Mouse (Mus musculus): ENCODE measurements around the gene Ift74. TPM values are rescaled to one million over a fixed set of nuclear protein-coding genes. Genes with fewer than 3 reads are reported as not detected.
A peak's percentile ranks its signal among the peaks of the same experiment; 100 is the strongest.

Gene Ift74
- total RNA-seq, 2 experiments from 2014 or later: 11.7 to 15.4 TPM

DNA sequence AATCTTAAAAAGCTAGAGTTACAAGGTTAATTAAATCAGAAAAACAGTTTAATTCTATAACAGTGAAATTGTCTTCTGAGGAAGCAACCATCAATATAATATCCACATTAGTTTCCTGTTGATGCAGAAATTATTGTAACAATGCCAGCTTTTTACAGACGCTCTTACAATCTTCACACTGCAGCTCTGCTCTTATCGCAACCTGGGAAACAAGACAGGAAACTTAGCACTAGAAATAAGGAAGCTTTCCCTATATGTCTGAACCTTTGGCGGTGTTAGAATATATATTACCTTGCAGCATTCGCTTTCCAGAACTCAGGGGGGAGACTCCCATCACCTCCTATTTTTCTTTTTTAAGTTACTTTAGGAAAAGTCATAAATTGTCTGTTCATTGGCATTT lies 76.8 kb downstream of the Ift74 start:
- DNase-seq (ENCODE audit: low spot score in 2 of 2): no peak

DNA sequence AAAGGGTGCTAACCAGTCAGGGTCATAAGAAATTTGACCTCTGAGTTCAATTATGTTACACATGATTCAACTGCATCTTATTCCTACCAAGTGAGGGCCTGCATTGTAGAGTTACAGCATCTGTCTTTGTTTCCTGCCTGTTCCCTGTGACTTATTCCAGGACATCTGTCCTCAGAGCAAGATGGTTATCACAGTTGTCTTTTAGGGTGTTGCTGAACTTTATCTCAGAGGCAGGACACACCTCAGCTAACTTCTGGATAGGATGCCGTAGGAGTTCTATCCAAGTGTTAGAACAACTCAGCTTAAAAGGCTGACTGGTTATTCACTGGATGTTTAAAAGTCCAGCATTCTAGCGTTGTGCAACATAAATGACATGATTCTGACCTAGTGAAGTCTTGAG lies 77.9 kb downstream of the Ift74 start:
- no peak for DNase-seq (ENCODE audit: low spot score in 2 of 2)

DNA sequence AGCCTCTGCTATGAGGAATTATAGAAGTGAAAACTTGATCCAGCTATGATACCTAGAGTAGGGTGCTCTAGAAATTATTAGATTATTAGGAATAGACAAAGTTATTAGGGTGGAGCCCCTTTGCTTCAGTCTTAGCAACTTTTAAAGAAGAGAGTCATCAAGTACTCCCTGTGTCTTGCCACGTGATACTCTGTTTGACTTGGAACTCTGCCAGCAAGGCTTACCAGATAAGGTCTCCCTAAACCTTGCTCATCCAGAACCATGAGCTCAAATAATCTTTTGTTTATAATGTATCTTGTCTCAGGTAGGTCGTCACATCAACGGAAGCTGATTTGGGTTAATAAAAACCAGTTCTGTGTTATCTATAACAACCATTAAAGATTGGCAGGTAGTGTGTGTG lies 82.1 kb downstream of the Ift74 start:
- no peak for DNase-seq (ENCODE audit: low spot score in 2 of 2)

DNA sequence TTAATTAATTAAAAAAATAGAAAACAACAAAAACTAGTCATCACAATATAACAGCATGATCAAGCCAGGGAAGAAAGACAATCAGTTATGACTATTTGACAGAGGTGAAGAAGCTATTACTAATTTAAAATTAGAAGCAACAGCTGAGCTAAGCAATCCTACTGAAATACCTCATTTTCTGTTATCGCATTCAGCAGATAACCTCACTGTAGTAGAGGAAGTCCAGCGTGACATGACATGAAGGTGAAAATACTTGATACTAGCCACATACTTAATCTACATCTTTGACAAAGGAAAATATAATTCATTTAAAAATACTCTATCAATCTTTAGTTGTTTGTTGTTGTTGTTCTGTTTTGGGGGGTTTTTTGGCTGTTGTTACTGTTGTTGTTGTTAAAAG lies 96.7 kb downstream of the Ift74 start:
- no peak for DNase-seq (ENCODE audit: low spot score in 2 of 2)

DNA sequence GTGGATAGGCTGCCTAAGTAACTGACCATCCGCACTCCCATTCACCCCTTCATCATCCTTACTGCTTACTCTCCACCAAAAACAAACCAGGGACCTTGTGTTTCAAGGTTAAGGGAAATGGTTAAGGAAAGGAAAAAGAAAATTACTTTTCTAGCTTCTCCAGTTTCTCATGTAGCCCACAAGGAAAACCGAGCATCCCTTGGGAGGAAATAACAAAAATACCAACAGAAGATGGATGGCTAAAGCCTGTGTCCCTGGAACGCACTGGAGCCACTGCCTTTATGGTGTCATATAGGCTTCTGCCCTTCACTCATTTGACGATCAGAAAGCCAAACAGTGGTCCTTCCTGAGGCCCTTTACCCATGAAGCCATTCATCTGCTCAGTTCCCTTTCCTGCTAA lies 97.1 kb downstream of the Ift74 start:
- DNase-seq (ENCODE audit: low spot score in 2 of 2): no peak

DNA sequence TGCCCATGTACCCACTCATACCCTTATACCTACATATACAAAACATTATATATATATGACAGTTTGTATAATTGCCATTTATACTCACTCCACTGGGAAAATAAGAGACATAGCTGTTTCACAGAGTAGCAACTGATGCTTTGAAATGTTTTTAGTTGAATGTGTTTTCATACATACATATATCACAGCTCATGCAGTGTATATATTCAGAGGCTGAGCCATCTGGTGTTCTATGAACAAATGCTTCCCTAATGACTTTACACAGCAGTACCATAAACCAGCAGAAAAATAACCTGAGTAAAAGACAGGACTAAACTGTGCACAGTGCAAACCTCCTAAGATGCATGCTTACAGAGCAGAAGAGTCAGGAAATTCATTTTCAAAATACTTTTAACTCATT lies 99.5 kb downstream of the Ift74 start:
- no peak for DNase-seq (ENCODE audit: low spot score in 2 of 2)

DNA sequence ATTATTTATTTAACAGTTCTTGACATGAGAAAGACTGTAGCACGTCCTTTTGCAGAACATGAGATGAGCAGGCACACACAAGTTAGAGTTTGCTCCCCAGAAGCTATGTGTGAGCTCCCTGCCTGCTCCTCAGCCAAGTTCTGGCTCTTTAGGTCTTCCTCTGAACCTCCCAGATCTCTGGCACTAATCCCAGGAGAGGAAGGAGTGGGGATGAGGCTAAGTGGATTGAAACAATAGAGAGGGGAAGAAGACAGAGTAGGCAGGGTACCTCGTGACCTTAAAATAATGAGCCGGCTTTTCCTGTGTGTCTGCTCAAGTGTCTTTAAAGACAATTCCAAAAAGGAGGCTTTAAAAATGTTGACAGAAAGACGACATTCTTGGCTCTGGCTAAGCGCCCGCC lies 100.9 kb downstream of the Ift74 start:
- no peak for DNase-seq (ENCODE audit: low spot score in 2 of 2)

DNA sequence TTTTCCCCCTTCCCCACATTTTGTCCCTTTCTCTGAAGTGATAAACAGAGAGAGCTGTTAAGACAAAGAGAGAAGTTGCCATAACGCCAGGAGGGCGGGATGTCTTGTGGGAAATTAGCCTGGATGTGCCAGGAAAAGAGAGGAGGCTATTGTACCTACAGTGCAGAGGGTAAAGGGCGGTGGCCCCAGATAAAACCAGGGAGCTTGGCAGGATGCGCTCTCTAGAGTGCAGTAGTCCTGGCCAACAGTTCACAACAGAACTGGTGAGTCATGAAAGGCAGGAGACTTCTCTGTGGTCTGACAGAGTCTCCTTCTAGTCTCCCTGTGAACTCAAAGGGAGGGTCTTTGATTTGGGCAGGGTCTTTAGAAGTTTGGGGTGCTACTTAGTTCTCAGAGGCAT lies 111.5 kb downstream of the Ift74 start:
- DNase-seq (ENCODE audit: low spot score in 2 of 2): no peak

DNA sequence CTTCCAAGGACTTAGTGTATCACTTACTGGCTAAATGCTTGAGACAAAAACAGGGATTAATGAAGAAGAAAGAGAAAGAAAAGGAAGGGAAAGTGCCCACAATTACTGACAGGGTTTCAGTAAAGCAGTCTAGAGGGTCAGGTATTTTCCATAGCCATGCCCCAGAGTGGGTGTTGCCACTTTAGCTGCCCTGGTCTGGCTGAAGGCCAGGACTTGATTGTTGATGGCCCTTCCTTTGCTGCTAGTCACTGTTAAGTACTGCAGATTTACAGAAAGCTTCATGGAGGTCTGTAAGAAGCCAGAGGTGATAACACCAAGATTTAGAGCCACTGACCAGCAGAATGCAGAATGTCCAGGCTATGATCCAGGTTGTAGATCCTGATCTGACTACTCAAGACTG lies 118.4 kb downstream of the Ift74 start:
- no peak for DNase-seq (ENCODE audit: low spot score in 2 of 2)

DNA sequence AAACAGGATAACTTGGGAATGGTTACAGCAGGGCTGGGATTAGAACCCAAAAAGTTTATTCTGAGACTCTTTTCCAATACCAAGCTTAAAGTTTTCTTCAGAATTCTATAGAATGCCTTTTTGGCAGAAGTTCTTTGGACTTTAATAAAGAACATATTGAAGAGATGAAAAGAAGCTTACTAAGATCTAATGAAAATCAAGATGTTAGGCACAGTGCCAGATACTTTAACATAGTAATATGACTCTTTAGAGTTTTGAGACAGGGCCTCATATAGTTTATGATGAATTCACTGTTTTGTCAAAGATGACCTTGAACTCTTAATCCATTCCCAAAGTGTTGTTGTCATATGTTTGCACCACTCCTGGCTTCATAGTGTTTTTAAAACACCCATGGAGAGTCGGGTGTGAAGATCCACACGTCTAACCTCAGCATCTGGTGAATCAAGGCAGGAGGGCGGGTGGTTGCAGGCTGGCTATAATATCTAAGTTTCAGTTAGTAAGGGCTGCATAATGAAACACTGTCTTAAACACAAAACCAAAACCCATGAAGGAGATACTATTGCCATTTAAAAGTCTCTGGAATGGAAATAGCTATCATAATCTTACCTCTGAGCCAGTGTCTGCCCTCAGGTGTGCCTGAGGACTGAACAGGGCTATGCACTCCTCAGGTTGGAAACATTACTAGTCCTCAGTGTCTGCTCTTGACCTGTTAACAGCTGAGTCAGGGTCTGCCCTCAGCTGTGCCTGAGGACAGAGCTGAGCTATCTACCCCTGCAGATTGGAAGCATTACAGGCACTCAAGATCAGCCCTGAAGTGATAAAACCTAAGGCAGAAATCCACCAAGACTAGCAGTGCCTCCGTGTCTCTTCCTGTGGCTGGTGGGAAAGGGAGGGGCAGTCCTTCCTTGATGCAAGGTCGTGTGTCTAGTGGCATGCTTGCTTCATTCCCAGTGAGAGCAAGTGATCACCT lies 123.3 kb downstream of the Ift74 start:
- no peak for DNase-seq (ENCODE audit: low spot score in 2 of 2)

DNA sequence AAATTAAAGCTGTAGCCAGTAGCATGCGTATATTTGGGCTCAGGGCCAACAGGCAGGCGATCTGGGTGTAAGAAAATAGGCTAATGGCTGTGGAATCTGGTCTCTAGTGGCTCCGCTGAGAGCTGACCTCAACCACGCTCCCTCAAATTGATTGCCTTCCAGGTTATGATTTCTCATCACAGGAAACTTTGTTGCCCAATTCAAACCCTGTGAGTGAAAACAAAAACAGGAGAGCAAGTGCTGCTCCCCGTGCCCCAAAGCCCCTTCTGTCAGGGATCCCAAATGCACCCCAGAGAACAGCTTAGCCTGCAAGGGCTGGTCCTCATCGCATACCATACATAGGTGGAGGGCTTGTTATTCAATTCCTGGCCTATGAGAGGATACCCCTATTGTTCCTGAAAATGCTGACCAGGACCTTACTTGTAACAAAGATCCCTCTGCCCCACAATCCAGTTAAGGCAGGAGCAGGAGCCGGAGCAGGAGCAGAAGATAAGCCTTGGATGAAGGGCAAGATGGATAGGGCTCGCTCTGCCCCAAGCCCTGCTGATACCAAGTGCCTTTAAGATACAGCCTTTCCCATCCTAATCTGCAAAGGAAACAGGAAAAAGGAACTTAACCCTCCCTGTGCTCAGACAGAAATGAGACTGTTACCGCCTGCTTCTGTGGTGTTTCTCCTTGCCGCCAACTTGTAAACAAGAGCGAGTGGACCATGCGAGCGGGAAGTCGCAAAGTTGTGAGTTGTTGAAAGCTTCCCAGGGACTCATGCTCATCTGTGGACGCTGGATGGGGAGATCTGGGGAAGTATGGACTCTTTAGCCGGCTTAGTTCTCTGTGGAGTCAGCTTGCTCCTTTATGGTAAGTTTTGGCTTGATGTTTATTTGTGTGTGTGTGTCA lies 124.8 kb downstream of the Ift74 start, which contains the start of gene Tek:
TSS of gene Tek (plus strand) at position 452 of the 894 bp plus-strand sequence.
- peak; percentile 44 to 50 for DNase-seq (ENCODE audit: low spot score in 2 of 2)

DNA sequence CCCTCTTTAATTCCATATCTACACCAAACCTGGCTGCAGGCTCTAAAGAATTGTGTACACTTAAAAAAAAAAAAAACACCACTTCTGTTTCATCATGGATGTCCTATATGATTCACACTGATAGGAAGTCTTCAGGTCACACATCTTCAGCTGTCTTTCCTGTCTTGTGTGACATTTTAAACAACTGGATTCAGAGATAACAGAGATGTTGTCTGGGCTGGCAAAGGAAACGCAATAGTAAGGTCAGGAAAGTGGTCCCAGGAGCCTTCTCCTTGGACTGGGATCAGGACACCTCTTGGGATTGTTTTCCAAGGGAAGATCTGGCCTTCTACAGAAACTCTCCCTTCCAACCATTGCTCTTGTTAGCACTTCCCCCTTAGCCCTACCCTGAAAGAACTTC lies 127.5 kb downstream of the Ift74 start:
- no peak for DNase-seq (ENCODE audit: low spot score in 2 of 2)

Small RNA genes within 50 kb of the gene (microRNA-seq; reads per million reads assigned to microRNA genes)
- gene Mir872: 1,059 reads per million, percentile 77 among the genes with 10 or more reads in this experiment

Other genes starting within 250 kb of the Ift74 start
- gene Gm10306, start 57.9 kb upstream of the Ift74 start, total RNA-seq (2021): not detected
- gene Caap1, start 57.7 kb upstream of the Ift74 start, total RNA-seq (2021): 1 to 10 TPM; 6.2 to 6.4 TPM
- gene Plaa, start 11.2 kb upstream of the Ift74 start, total RNA-seq (2021): 10 to 100 TPM; 40.4 to 49.6 TPM
- not detected for gene Lrrc19, start 35.7 kb downstream of the Ift74 start, total RNA-seq (2021)
- gene Tek, start 124.8 kb downstream of the Ift74 start, total RNA-seq (2021): 10 to 100 TPM; 35.7 to 40.0 TPM